Mouse (Mus musculus): ENCODE measurements around the gene Nosip. TPM values are rescaled to one million over a fixed set of nuclear protein-coding genes. Genes with fewer than 3 reads are reported as not detected.
"Not testable (repeated sequence)": the region's sequence is repeated elsewhere in the genome, so short reads cannot be mapped to it uniquely, and the experiment has no call there.

Nosip gene
- polyA plus RNA-seq, 1 experiment from 2014 or later = 79.5 TPM

- Histone ChIP-seq H3K27ac (peak within 1 kb of the TSS; percentile 94), H3K4me2 (peak within 1 kb of the TSS; percentile 69), H3K9me3 (replicated peaks) (no peaks in the 10 kb centered on the region), H3K9ac (peak within 1 kb of the TSS; percentile 98), H3K4me3 (replicated peaks) (peak within 1 kb of the TSS; percentile 90), H3K27me3 (no peaks in the 10 kb centered on the region), H3K36me3 (peaks cover 66% of the 10 kb centered on the region), H3K4me1 (peaks cover 58% of the 10 kb centered on the region)
- under 1% methylated on average over 59 of the region's 59 CpGs for WGBS
- peak; percentile 84 for ATAC-seq (replicated peaks; ENCODE audit: low FRiP score)
Observed at GRCm38 (mm10) chr7:45124224-45125143, 62.3 kb downstream of the Nosip start, which contains the start of gene Rps11. TSS of gene Rps11 (minus strand) at chr7:45124439.

- H3K27me3 ChIP-seq = no peaks in the 10 kb centered on the region
- H3K4me3 ChIP-seq (replicated peaks) = peak overlapping the region; percentile 90
- peak overlapping the region; percentile 69 for H3K4me2 ChIP-seq
- H3K4me1 ChIP-seq = peaks cover 62% of the 10 kb centered on the region
- H3K36me3 ChIP-seq = peaks cover 59% of the 10 kb centered on the region
- H3K9ac ChIP-seq = 0 out of 2 replicates have a peak overlapping the region, but pooled peaks have one; percentile 3
- peak overlapping the region; percentile 94 for H3K27ac ChIP-seq
- WGBS = 16% methylated on average over 7 of the region's 7 CpGs
- no peak for ATAC-seq (replicated peaks; ENCODE audit: low FRiP score)
- H3K9me3 ChIP-seq (replicated peaks) = no peaks in the 10 kb centered on the region
Observed at GRCm38 (mm10) chr7:45125144-45125600, 62.9 kb downstream of the Nosip start.

GRCm38 (mm10) chr7:45125649-45126048 lies 63.4 kb downstream of the Nosip start:
- Histone ChIP-seq H3K4me2 (peak overlapping the region; percentile 69), H3K4me1 (peaks cover 62% of the 10 kb centered on the region), H3K27ac (peak overlapping the region; percentile 94), H3K36me3 (peaks cover 55% of the 10 kb centered on the region), H3K4me3 (replicated peaks) (peak overlapping the region; percentile 90)
- not testable (repeated sequence) for H3K9me3 ChIP-seq (replicated peaks); ATAC-seq (replicated peaks; ENCODE audit: low FRiP score); H3K27me3 ChIP-seq; H3K9ac ChIP-seq
- 68% methylated on average over 5 of the region's 5 CpGs for WGBS

- Histone ChIP-seq H3K27me3 (no peaks in the 10 kb centered on the region), H3K4me2 (peak overlapping the region; percentile 69), H3K4me3 (replicated peaks) (peak overlapping the region; percentile 90), H3K27ac (peak overlapping the region; percentile 94), H3K36me3 (peaks cover 48% of the 10 kb centered on the region), H3K9me3 (replicated peaks) (no peaks in the 10 kb centered on the region), H3K4me1 (peaks cover 60% of the 10 kb centered on the region), H3K9ac (peak overlapping the region; percentile 99)
- WGBS = 69% methylated on average over 17 of the region's 17 CpGs
- ATAC-seq (replicated peaks; ENCODE audit: low FRiP score) = no peak
Observed at GRCm38 (mm10) chr7:45126147-45126843, 64.1 kb downstream of the Nosip start.

- Histone ChIP-seq H3K4me1 (peaks cover 52% of the 10 kb centered on the region), H3K27ac (peak overlapping the region; percentile 94), H3K4me2 (peak overlapping the region; percentile 69), H3K4me3 (replicated peaks) (peak overlapping the region; percentile 90), H3K27me3 (no peaks in the 10 kb centered on the region), H3K9ac (peak overlapping the region; percentile 99), H3K9me3 (replicated peaks) (no peaks in the 10 kb centered on the region), H3K36me3 (peaks cover 40% of the 10 kb centered on the region)
- no peak for ATAC-seq (replicated peaks; ENCODE audit: low FRiP score)
- WGBS = 33% methylated on average over 21 of the region's 21 CpGs
Observed at GRCm38 (mm10) chr7:45126844-45127699, 64.8 kb downstream of the Nosip start.

MicroRNAs within 50 kb of the gene (microRNA counts, 519-probe panel; counts per million panel counts)
- 2,619 counts per million, percentile 57 among the panel's probes with 10 or more counts for microRNA mmu-miR-150

Small RNA genes lying within 50 kb of the gene (microRNA-seq; reads per million reads assigned to microRNA genes)
- gene Mir150 (11.3 reads per million, percentile 30 among the genes with 10 or more reads in this experiment), gene Mir5121 (17.6 reads per million, percentile 37 among the genes with 10 or more reads in this experiment), gene Mir7054 (not detected)

Other genes starting within 250 kb of the Nosip start
- gene Nup62, start 246.3 kb upstream of the Nosip start, polyA plus RNA-seq (2015; fragmentation: Nextera tagmentation; extraction: Ambion mirVana) = 93.5 and 100 TPM in 2 replicates
- 1.1 and 1.7 TPM in 2 replicates for gene Il4i1, start 246.0 kb upstream of the Nosip start, polyA plus RNA-seq (2015; fragmentation: Nextera tagmentation; extraction: Ambion mirVana)
- 4.2 and 4.3 TPM in 2 replicates for gene Atf5, start 245.8 kb upstream of the Nosip start, polyA plus RNA-seq (2015; fragmentation: Nextera tagmentation; extraction: Ambion mirVana)
- 108 and 118 TPM in 2 replicates for gene Akt1s1, start 213.4 kb upstream of the Nosip start, polyA plus RNA-seq (2015; fragmentation: Nextera tagmentation; extraction: Ambion mirVana)
- 76.8 and 81.0 TPM in 2 replicates for gene Tbc1d17, start 213.3 kb upstream of the Nosip start, polyA plus RNA-seq (2015; fragmentation: Nextera tagmentation; extraction: Ambion mirVana)
- 31.1 and 33.6 TPM in 2 replicates for gene Pnkp, start 205.3 kb upstream of the Nosip start, polyA plus RNA-seq (2015; fragmentation: Nextera tagmentation; extraction: Ambion mirVana)
- 411 and 437 TPM in 2 replicates for gene Ptov1, start 192.6 kb upstream of the Nosip start, polyA plus RNA-seq (2015; fragmentation: Nextera tagmentation; extraction: Ambion mirVana)
- 103 and 126 TPM in 2 replicates for gene Med25, start 169.7 kb upstream of the Nosip start, polyA plus RNA-seq (2015; fragmentation: Nextera tagmentation; extraction: Ambion mirVana)
- gene Fuz, start 166.3 kb upstream of the Nosip start, polyA plus RNA-seq (2015; fragmentation: Nextera tagmentation; extraction: Ambion mirVana) = 22.3 and 24.0 TPM in 2 replicates
- 74.2 and 79.1 TPM in 2 replicates for gene Ap2a1, start 132.9 kb upstream of the Nosip start, polyA plus RNA-seq (2015; fragmentation: Nextera tagmentation; extraction: Ambion mirVana)
- gene Tsks, start 119.2 kb upstream of the Nosip start, polyA plus RNA-seq (2015; fragmentation: Nextera tagmentation; extraction: Ambion mirVana) = 0.14 TPM in 2 replicates
- gene Cpt1c, start 87.6 kb upstream of the Nosip start, polyA plus RNA-seq (2015; fragmentation: Nextera tagmentation; extraction: Ambion mirVana) = 19.2 and 25.1 TPM in 2 replicates
- gene Prmt1, start 75.9 kb upstream of the Nosip start, polyA plus RNA-seq (2015; fragmentation: Nextera tagmentation; extraction: Ambion mirVana) = 704 and 710 TPM in 2 replicates
- 86.4 and 90.4 TPM in 2 replicates for gene Irf3, start 64.8 kb upstream of the Nosip start, polyA plus RNA-seq (2015; fragmentation: Nextera tagmentation; extraction: Ambion mirVana)
- 60.7 and 66.5 TPM in 2 replicates for gene Bcl2l12, start 63.7 kb upstream of the Nosip start, polyA plus RNA-seq (2015; fragmentation: Nextera tagmentation; extraction: Ambion mirVana)
- 35.5 and 40.1 TPM in 2 replicates for gene Scaf1, start 46.1 kb upstream of the Nosip start, polyA plus RNA-seq (2015; fragmentation: Nextera tagmentation; extraction: Ambion mirVana)
- gene Rras, start 44.5 kb upstream of the Nosip start, polyA plus RNA-seq (2015; fragmentation: Nextera tagmentation; extraction: Ambion mirVana) = 32.6 and 43.2 TPM in 2 replicates
- gene Prr12, start 9.5 kb upstream of the Nosip start, polyA plus RNA-seq (2015; fragmentation: Nextera tagmentation; extraction: Ambion mirVana) = 10.3 and 11.3 TPM in 2 replicates
- 33.7 and 36.2 TPM in 2 replicates for gene Prrg2, start 248 bp downstream of the Nosip start, polyA plus RNA-seq (2015; fragmentation: Nextera tagmentation; extraction: Ambion mirVana)
- gene Rcn3, start 29.8 kb downstream of the Nosip start, polyA plus RNA-seq (2015; fragmentation: Nextera tagmentation; extraction: Ambion mirVana) = 322 and 362 TPM in 2 replicates
- 78.0 and 93.5 TPM in 2 replicates for gene Fcgrt, start 41.4 kb downstream of the Nosip start, polyA plus RNA-seq (2015; fragmentation: Nextera tagmentation; extraction: Ambion mirVana)
- gene Rps11, start 62.0 kb downstream of the Nosip start, polyA plus RNA-seq (2015; fragmentation: Nextera tagmentation; extraction: Ambion mirVana) = 1,536 and 1,655 TPM in 2 replicates
- 1,248 and 1,360 TPM in 2 replicates for gene Rpl13a, start 66.3 kb downstream of the Nosip start, polyA plus RNA-seq (2015; fragmentation: Nextera tagmentation; extraction: Ambion mirVana)
- gene Gm45713, start 73.8 kb downstream of the Nosip start, polyA plus RNA-seq (2015; fragmentation: Nextera tagmentation; extraction: Ambion mirVana) = 0.44 TPM in 1 of 2 replicates, not detected in the other
- 1.9 and 7.5 TPM in 2 replicates for gene Flt3l, start 74.0 kb downstream of the Nosip start, polyA plus RNA-seq (2015; fragmentation: Nextera tagmentation; extraction: Ambion mirVana)
- gene Pih1d1, start 91.9 kb downstream of the Nosip start, polyA plus RNA-seq (2015; fragmentation: Nextera tagmentation; extraction: Ambion mirVana) = 107 and 108 TPM in 2 replicates
- 69.3 and 69.9 TPM in 2 replicates for gene Aldh16a1, start 92.2 kb downstream of the Nosip start, polyA plus RNA-seq (2015; fragmentation: Nextera tagmentation; extraction: Ambion mirVana)
- gene Slc17a7, start 101.5 kb downstream of the Nosip start, polyA plus RNA-seq (2015; fragmentation: Nextera tagmentation; extraction: Ambion mirVana) = 0.14 and 0.30 TPM in 2 replicates
- gene Gfy, start 117.1 kb downstream of the Nosip start, polyA plus RNA-seq (2015; fragmentation: Nextera tagmentation; extraction: Ambion mirVana) = not detected in 2 replicates
- gene Pth2, start 118.6 kb downstream of the Nosip start, polyA plus RNA-seq (2015; fragmentation: Nextera tagmentation; extraction: Ambion mirVana) = not detected in 2 replicates
- 0.78 and 1.1 TPM in 2 replicates for gene Ccdc155, start 142.5 kb downstream of the Nosip start, polyA plus RNA-seq (2015; fragmentation: Nextera tagmentation; extraction: Ambion mirVana)
- 0.97 and 1.4 TPM in 2 replicates for gene Dkkl1, start 149.7 kb downstream of the Nosip start, polyA plus RNA-seq (2015; fragmentation: Nextera tagmentation; extraction: Ambion mirVana)
- 196 and 207 TPM in 2 replicates for gene Tead2, start 153.3 kb downstream of the Nosip start, polyA plus RNA-seq (2015; fragmentation: Nextera tagmentation; extraction: Ambion mirVana)
- gene Cd37, start 176.7 kb downstream of the Nosip start, polyA plus RNA-seq (2015; fragmentation: Nextera tagmentation; extraction: Ambion mirVana) = 1.2 and 2.4 TPM in 2 replicates
- 0.10 and 0.23 TPM in 2 replicates for gene Slc6a16, start 178.7 kb downstream of the Nosip start, polyA plus RNA-seq (2015; fragmentation: Nextera tagmentation; extraction: Ambion mirVana)
- not detected in 2 replicates for gene Slc6a21, start 215.1 kb downstream of the Nosip start, polyA plus RNA-seq (2015; fragmentation: Nextera tagmentation; extraction: Ambion mirVana)